Mouse (Mus musculus): ENCODE measurements at regions not wholly inside any gene's neighbourhood (a gene's known extent, or its start where the extent isn't known, plus 50 kb on each side); places are given as distances from the start of the nearest gene placed in this dataset.

DNA sequence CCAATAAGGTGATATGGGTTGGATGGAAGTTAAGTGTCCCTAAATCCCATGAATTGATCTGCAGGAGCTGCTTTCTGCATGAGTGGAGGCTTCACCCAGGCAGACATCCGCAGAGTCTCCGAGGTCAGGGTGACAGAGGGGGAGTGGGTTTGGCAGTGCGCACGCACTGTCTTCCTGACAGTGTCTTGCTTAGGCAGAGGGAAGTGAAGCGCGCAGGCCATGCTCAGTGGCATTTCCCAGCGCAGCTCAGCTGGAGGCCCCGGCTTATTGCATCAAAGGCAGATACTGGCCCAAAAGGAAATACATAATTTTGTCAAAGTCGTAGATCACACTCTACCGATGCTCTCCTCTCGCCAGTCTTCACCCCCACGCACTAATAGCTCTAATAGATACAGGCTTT is 252.7 kb upstream of the Dnajc24 start:
- TF ChIP-seq POLR2A (IDR thresholded peaks at IDR 0.05; ENCODE audit: low read depth, low read length) (no peak), CTCF (IDR thresholded peaks at IDR 0.05; ENCODE audit: extremely low read depth, insufficient read length, insufficient replicate concordance, low read depth, low read length) (no peak)
